ENCODE assay signal across 8 mouse cellular contexts in genomic region chr10:128082880-128083421, GRCm38 (mm10). TPM values are rescaled to one million over a fixed set of nuclear protein-coding genes. Genes with fewer than 3 reads are reported as not detected.
DNase-seq lines count a peak whose midpoint lies in the region; ATAC-seq lines count a peak whose summit lies in the region.

Gene Atp5b (plus strand): TSS chr10:128083273.

- peaks cover 34% of the 10 kb centered on the region for H3K36me3 ChIP-seq in hindbrain, embryonic 12.5 days

- peak within 1 kb of the TSS; percentile 97 for H3K4me2 ChIP-seq in hindbrain, embryonic 12.5 days (replicated peaks)

- peak within 1 kb of the TSS; percentile 99 for H3K9ac ChIP-seq in hindbrain, embryonic 12.5 days

- 0% methylated on average over 34 of the region's 34 CpGs for WGBS in hindbrain, embryonic 12.5 days

- H3K9me3 ChIP-seq in hindbrain, embryonic 12.5 days (replicated peaks): no peaks in the 10 kb centered on the region

- peak; percentile 99 for DNase-seq in NIH3T3 (ENCODE audit: low read depth)
- peak; percentile 99 for DNase-seq in cerebellum, postnatal 10 days
- DNase-seq in frontal cortex, postnatal 10 days (ENCODE audit: low spot score in 2 of 2): peak; percentile 98
- peak; percentile 99 to 100 for DNase-seq in layer of hippocampus, postnatal 14 days (ENCODE audit: low spot score in 2 of 2)
- DNase-seq in lung, postnatal 14 days: peak; percentile 98
- DNase-seq in retina, adult 2 months (ENCODE audit: low read depth, low spot score): peak; percentile 100
- peak; percentile 96 to 97 for DNase-seq in thymus, postnatal 36 days

- ATAC-seq in hindbrain, embryonic 12.5 days (ENCODE audit: low FRiP score): peak; percentile 99

- H3K4me1 ChIP-seq in hindbrain, embryonic 12.5 days: peaks cover 17% of the 10 kb centered on the region

- no peaks in the 10 kb centered on the region for H3K27me3 ChIP-seq in hindbrain, embryonic 12.5 days

- peak within 1 kb of the TSS; percentile 95 for H3K4me3 ChIP-seq in hindbrain, embryonic 12.5 days

- peak within 1 kb of the TSS; percentile 81 for H3K27ac ChIP-seq in hindbrain, embryonic 12.5 days

RNA-seq across cellular contexts. Expression of gene Atp5b, which starts in this region (rescaled TPM):
- 1,948 and 1,970 TPM in 2 replicates for polyA plus RNA-seq in hindbrain, embryonic 12.5 days (2016; fragmentation: Nextera tagmentation; extraction: Ambion mirVana)
- total RNA-seq in layer of hippocampus, postnatal 14 days (2021): 1,000 to 10,000 TPM; 1,880 to 1,915 TPM

Comparison
In these comparisons a context has a peak if more than half of its experiments do, and no peak if none do; other contexts are left out.
1. Peak in every context shown above with its lines: DNase-seq, ATAC-seq, H3K4me3 ChIP-seq and H3K27ac ChIP-seq.